Comparison of ENCODE assay signal across 17 mouse cellular contexts in genomic region chr4:83198123-83198522, GRCm38 (mm10).
"Had no signal": no experiment of that assay in that cellular context is flagged by ENCODE, and none has a peak within 500 bp of the region (broad histone marks: within the 10 kb centered on the region; RNA-seq: fewer than 3 reads in every experiment).

No protein-coding gene starts in this region.

- H3K27me3 ChIP-seq: midbrain, embryonic 12.5 days; neural tube, embryonic 13.5 days; neural tube, embryonic 15.5 days; stomach, embryonic 15.5 days had no signal

- ATAC-seq: midbrain, embryonic 16.5 days had no signal

- H3K9ac ChIP-seq: lung, embryonic 14.5 days; midbrain, embryonic 12.5 days; neural tube, embryonic 13.5 days; neural tube, embryonic 15.5 days; stomach, embryonic 15.5 days had no signal

- DNase-seq: lung, adult 18-20 months; lung, embryonic 14.5 days; lung, postnatal 10 days; lung, postnatal 4 days; midbrain, embryonic 14.5 days; right cerebral cortex, postnatal 14 days; thymus, adult 2 months; thymus, postnatal 25 days; thymus, postnatal 4 days had no signal

- H3K4me1 ChIP-seq: midbrain, embryonic 10.5 days; midbrain, embryonic 12.5 days; stomach, embryonic 15.5 days had no signal

- H3K4me2 ChIP-seq: lung, embryonic 14.5 days; midbrain, embryonic 12.5 days; neural tube, embryonic 13.5 days; neural tube, embryonic 15.5 days; stomach, embryonic 15.5 days had no signal

- H3K36me3 ChIP-seq: midbrain, embryonic 10.5 days; midbrain, embryonic 12.5 days; neural tube, embryonic 13.5 days; neural tube, embryonic 15.5 days; stomach, embryonic 15.5 days had no signal

- H3K27ac ChIP-seq: midbrain, embryonic 10.5 days; midbrain, embryonic 12.5 days; neural tube, embryonic 13.5 days; neural tube, embryonic 15.5 days; stomach, embryonic 15.5 days; stomach, postnatal 0 days had no signal

- H3K9me3 ChIP-seq: midbrain, embryonic 10.5 days; midbrain, embryonic 12.5 days; neural tube, embryonic 13.5 days; neural tube, embryonic 15.5 days; stomach, embryonic 15.5 days had no signal

- H3K4me3 ChIP-seq: midbrain, embryonic 10.5 days; midbrain, embryonic 12.5 days; myocyte; neural tube, embryonic 13.5 days; neural tube, embryonic 15.5 days; stomach, embryonic 15.5 days had no signal
